Mouse (Mus musculus) lung, embryonic 14.5 days (tissue): ENCODE measurements at regions not wholly inside any gene's neighbourhood (a gene's known extent, or its start where the extent isn't known, plus 50 kb on each side); places are given as distances from the start of the nearest gene placed in this dataset.
A peak's percentile ranks its signal among the peaks of the same experiment; 100 is the strongest.
"Not testable (repeated sequence)": the region's sequence is repeated elsewhere in the genome, so short reads cannot be mapped to it uniquely, and the experiment has no call there.

ENCODE experiments used
- ATAC-seq: fragments of 200-750 bp; cut with Nextera tagmentation; 2 replicates; pipeline ENCODE4 v1.8.0; 2017; ENCODE audit warnings: mild to moderate bottlenecking, moderate TSS enrichment, moderate library complexity; ENCODE audit not compliant: insufficient read depth
- DNase-seq: peaks from one replicate; pipeline ENCODE4 v3.0.0-alpha.2; 2015
- H3K27ac ChIP-seq: fragments of 300-500 bp; sonication (generic); 2 replicates; pipeline ENCODE4 v1.5.1; 2014; ENCODE audit warnings: low read depth, mild to moderate bottlenecking, moderate library complexity
- H3K27me3 ChIP-seq: fragments of 300-500 bp; sonication (generic); 2 replicates; pipeline ENCODE4 v1.6.1; 2014; ENCODE audit warnings: low read length, control low read depth; ENCODE audit not compliant: insufficient read depth
- H3K36me3 ChIP-seq: fragments of 300-500 bp; sonication (generic); 2 replicates; pipeline ENCODE4 v1.6.1; 2014; ENCODE audit warnings: control low read depth; ENCODE audit not compliant: insufficient read depth
- H3K4me1 ChIP-seq: fragments of 300-500 bp; sonication (generic); 2 replicates; pipeline ENCODE4 v1.6.1; 2014; ENCODE audit warnings: antibody characterized with exemption, control low read depth; ENCODE audit not compliant: insufficient read depth
- H3K4me2 ChIP-seq: fragments of 300-500 bp; sonication (generic); 2 replicates; pipeline ENCODE4 v1.6.1; 2014; ENCODE audit warnings: mild to moderate bottlenecking
- H3K4me3 ChIP-seq: fragments of 300-500 bp; sonication (generic); 2 replicates; pipeline ENCODE4 v1.5.1; 2014; ENCODE audit warnings: low read depth, low read length
- H3K9ac ChIP-seq: fragments of 300-500 bp; sonication (generic); 2 replicates; pipeline ENCODE4 v1.6.1; 2014
- H3K9me3 ChIP-seq: fragments of 300-500 bp; sonication (generic); 2 replicates; pipeline ENCODE4 v1.6.1; 2016; ENCODE audit warnings: low read depth, low read length, control low read depth
- CTCF ChIP-seq: IDR thresholded peaks from 2 replicates; pipeline ENCODE4 v1.5.1; 2016; ENCODE audit warnings: antibody characterized with exemption, low read depth
- WGBS: fragments of 180-500 bp; shearing (Covaris S2); extraction: QIAGEN DNeasy Blood & Tissue Kit; methylation state at CpG from one replicate; pipeline ENCODE4 v1.1.7; 2014; 5-methylcytosine and 5-hydroxymethylcytosine counted together

DNA sequence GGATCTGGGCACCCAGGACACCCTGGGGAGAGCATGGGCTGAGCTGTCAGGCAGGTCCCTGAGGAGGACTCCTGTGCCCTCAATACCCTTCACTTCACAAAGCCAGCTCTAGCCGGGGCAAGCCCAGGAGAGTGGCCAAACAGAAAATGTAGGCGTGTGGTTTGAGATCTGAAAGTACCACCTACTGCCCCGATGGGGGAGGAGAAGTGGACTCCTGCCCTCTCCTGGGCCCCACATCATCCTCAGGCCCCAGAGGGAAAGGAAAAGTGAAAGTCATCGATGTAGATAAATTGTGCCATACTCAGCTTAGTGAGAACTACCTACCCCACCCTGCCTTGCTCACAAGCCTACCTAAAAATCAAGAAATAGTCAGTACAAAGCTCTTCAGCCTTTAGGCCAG lies 69.7 kb downstream of the Vcpkmt start:
- Histone ChIP-seq H3K9me3 (no peaks in the 10 kb centered on the region), H3K36me3 (no peaks in the 10 kb centered on the region), H3K4me3 (no peak overlapping the region), H3K4me2 (no peak overlapping the region), H3K9ac (no peak overlapping the region), H3K27ac (no peak overlapping the region), H3K4me1 (0 out of 2 replicates have a peak, but pooled peaks cover 5% of the 10 kb centered on the region), H3K27me3 (no peaks in the 10 kb centered on the region)
- 50% methylated on average over 4 of the region's 4 CpGs for WGBS
- no peak; the same call in 1 of the 2 replicates for ATAC-seq
- DNase-seq, result no peak
- TF ChIP-seq CTCF, result no peak

DNA sequence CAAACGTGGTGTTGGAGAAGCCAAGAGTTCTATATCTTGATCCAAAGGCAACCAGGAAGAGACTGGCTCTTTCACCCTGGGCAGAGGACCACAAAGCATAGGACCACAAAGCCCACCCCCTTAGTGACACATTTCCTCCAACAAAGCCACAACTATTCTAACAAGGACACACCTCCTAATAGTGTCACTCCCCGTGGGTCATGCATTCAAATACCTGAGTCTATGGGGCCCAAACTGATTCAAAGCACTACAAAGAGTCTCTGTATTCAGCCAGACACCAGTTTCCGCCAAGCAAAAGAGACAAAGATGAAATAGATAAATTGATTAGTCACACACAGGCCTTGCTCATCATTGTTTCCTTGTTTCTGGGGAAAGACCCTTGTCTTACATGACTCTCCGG lies 72.1 kb downstream of the Vcpkmt start:
- Histone ChIP-seq H3K9ac (no peak overlapping the region), H3K9me3 (no peaks in the 10 kb centered on the region), H3K27ac (no peak overlapping the region), H3K27me3 (no peaks in the 10 kb centered on the region), H3K4me2 (no peak overlapping the region), H3K4me3 (no peak overlapping the region), H3K4me1 (0 out of 2 replicates have a peak, but pooled peaks cover 5% of the 10 kb centered on the region), H3K36me3 (no peaks in the 10 kb centered on the region)
- no peak for TF ChIP-seq CTCF
- DNase-seq (no peak), ATAC-seq (no peak)
- WGBS, result 75% methylated on average over 4 of the region's 4 CpGs

DNA sequence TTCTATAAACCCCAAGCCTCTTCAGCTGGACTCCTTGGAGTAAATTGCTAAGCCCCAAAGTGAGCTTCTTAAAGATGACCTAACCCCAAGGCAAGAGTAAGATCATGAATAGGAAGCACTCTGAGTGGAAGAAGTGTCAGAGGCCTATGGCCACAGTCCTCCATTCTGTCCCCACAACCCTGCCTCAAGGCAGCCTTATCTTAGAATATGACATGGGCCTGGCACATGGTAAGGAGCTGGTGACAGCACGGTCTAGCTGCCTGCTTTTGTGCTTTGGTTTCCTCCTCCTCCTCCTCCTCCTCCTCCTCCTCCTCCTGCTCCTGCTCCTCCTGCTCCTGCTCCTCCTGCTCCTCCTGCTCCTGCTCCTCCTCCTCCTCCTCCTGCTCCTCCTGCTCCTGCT lies 73.6 kb downstream of the Vcpkmt start:
- 70% methylated on average over 1 of the region's 1 CpGs for WGBS
- not testable (repeated sequence) for H3K4me3 ChIP-seq, ATAC-seq, H3K36me3 ChIP-seq, H3K27ac ChIP-seq, H3K9me3 ChIP-seq, H3K4me1 ChIP-seq, DNase-seq, H3K27me3 ChIP-seq, H3K4me2 ChIP-seq, H3K9ac ChIP-seq

DNA sequence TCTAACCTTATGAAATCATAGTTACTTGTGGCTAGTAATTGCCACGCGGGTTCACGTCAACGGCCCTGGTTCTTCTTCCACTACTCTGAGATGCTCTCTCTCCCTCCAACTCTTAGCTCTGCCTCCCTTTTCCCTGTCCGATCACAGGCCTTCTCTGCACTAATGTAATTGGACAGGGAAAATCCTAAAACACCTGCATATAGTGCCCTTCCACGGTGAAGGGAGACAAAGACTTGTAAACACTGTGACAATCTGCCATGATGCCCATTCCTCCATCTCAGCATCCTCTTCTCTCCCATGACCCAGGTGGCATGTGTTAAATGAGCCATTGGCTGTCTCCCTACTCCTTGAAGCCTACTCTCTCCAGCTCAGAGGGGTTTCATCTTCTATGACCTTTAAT lies 74.9 kb downstream of the Vcpkmt start:
- WGBS, result 82% methylated on average over 6 of the region's 6 CpGs
- Histone ChIP-seq H3K4me3 (no peak overlapping the region), H3K36me3 (no peaks in the 10 kb centered on the region), H3K27ac (no peak overlapping the region), H3K4me1 (peaks cover 3% of the 10 kb centered on the region), H3K9ac (no peak overlapping the region), H3K27me3 (no peaks in the 10 kb centered on the region), H3K4me2 (no peak overlapping the region), H3K9me3 (no peaks in the 10 kb centered on the region)
- DNase-seq (no peak), ATAC-seq (no peak)
- no peak for TF ChIP-seq CTCF

DNA sequence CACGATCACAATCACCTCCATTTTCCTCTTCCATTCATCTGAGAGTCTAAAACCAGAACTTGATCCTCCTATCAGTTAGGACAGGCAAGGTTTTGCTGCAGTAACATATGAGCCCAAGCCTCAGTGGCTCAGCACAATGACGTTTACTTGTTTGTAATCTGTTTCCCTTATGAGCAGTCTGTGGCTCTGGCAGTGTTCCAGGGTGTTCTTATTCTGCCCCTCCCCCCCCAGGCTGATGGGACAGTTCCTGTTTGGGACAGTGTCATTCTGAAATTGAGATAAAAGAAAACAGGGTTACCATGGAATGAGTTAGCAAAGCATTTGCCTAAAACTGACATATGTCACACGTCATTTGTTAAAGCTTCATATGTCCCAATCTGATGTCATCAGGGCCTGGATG lies 75.5 kb downstream of the Vcpkmt start:
- no peaks in the 10 kb centered on the region for H3K27me3 ChIP-seq
- H3K36me3 ChIP-seq, result no peaks in the 10 kb centered on the region
- H3K4me1 ChIP-seq, result peaks cover 9% of the 10 kb centered on the region
- whole genome bisulfite sequencing, result 49% methylated on average over 3 of the region's 3 CpGs
- H3K9ac ChIP-seq, result no peak overlapping the region
- no peak overlapping the region for H3K4me2 ChIP-seq
- H3K27ac ChIP-seq, result no peak overlapping the region
- ATAC-seq (no peak), DNase-seq (peak; percentile 74)
- no peaks in the 10 kb centered on the region for H3K9me3 ChIP-seq
- no peak overlapping the region for H3K4me3 ChIP-seq
- no peak for TF ChIP-seq CTCF

GRCm38 (mm10) chr12:69502706-69503070 lies 80.1 kb downstream of the Vcpkmt start:
- ATAC-seq, result no peak
- no peaks in the 10 kb centered on the region for H3K27me3 ChIP-seq
- peak overlapping the region; percentile 99 for H3K27ac ChIP-seq
- peak overlapping the region; percentile 57 for H3K4me2 ChIP-seq
- no peak for TF ChIP-seq CTCF
- H3K4me1 ChIP-seq, result peaks cover 28% of the 10 kb centered on the region
- peak overlapping the region; percentile 47 for H3K9ac ChIP-seq
- DNase-seq, result no peak
- H3K4me3 ChIP-seq, result peak overlapping the region; percentile 13; the same call in 1 of the 2 replicates
- H3K36me3 ChIP-seq, result no peaks in the 10 kb centered on the region
- WGBS, result 57% methylated on average over 6 of the region's 6 CpGs
- H3K9me3 ChIP-seq, result no peaks in the 10 kb centered on the region

GRCm38 (mm10) chr12:69501783-69502705 lies 80.8 kb downstream of the Vcpkmt start:
- peak; percentile 86 for ATAC-seq
- H3K4me2 ChIP-seq, result peak overlapping the region; percentile 57
- peaks cover 34% of the 10 kb centered on the region for H3K4me1 ChIP-seq
- H3K27me3 ChIP-seq, result no peaks in the 10 kb centered on the region
- peak overlapping the region; percentile 99 for H3K27ac ChIP-seq
- TF ChIP-seq CTCF, result no peak
- no peaks in the 10 kb centered on the region for H3K36me3 ChIP-seq
- peak overlapping the region; percentile 47 for H3K9ac ChIP-seq
- H3K4me3 ChIP-seq, result peak overlapping the region; percentile 13; the same call in 1 of the 2 replicates
- WGBS, result 5% methylated on average over 20 of the region's 20 CpGs
- peak; percentile 94 for DNase-seq
- no peaks in the 10 kb centered on the region for H3K9me3 ChIP-seq
